ENCODE assay signal across 9 mouse cellular contexts in the genomic region with DNA sequence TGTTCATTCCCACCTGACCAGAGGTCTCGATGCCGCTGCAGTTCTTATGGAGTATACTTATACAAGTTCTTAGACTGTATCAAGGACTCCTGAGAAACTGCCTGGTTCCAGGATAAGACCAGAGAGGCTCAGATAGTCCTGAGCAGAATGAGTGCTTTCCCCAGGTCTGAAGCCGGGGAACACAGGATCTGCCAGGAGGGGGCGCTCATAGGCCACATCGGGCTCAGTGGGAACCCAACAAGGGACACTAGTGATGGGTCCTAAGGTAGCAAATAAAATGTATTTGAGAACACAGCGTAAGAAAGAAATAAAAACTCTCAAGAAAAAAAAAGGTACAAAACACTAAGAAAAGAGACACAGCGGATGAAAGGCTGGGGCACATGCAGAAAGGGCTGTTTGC.
DNase-seq lines count a peak whose midpoint lies in the region; ATAC-seq and TF ChIP-seq lines count a peak whose summit lies in the region.
"Had no signal": no experiment of that assay in that cellular context is flagged by ENCODE, and none has a peak within 500 bp of the region (broad histone marks: within the 10 kb centered on the region; RNA-seq: fewer than 3 reads in every experiment).

No protein-coding gene starts in this region.

- intact Hi-C loops in gastrocnemius, postnatal 14 days (cut with DNase I; ENCODE audit: low total_unique reads): no loop called here

- whole genome bisulfite sequencing in hindbrain, embryonic 10.5 days: 48% methylated on average over 7 of the region's 7 CpGs
- WGBS in hindbrain, embryonic 12.5 days: 53% methylated on average over 7 of the region's 7 CpGs
- 41% methylated on average over 7 of the region's 7 CpGs for WGBS in limb, embryonic 14.5 days
- 37% methylated on average over 7 of the region's 7 CpGs for WGBS in heart, embryonic 11.5 days (ENCODE audit: insufficient replicate concordance)

- no peaks in the 10 kb centered on the region for H3K36me3 ChIP-seq in hindbrain, embryonic 10.5 days
- H3K36me3 ChIP-seq in hindbrain, embryonic 12.5 days: no peaks in the 10 kb centered on the region
- H3K36me3 ChIP-seq in limb, embryonic 14.5 days (ENCODE audit: control insufficient read depth, insufficient read depth, low read length): no peaks in the 10 kb centered on the region
- H3K36me3 ChIP-seq in testis, adult 2 months (ENCODE audit: control insufficient read depth, insufficient read depth, low read length): no peaks in the 10 kb centered on the region
- no peaks in the 10 kb centered on the region for H3K36me3 ChIP-seq in heart, embryonic 11.5 days (ENCODE audit: control insufficient read depth, insufficient read depth, low read length)
- H3K36me3 ChIP-seq: G1E had no signal

- no peak for TF ChIP-seq POLR2A in limb, embryonic 14.5 days (IDR thresholded peaks at IDR 0.05; ENCODE audit: borderline replicate concordance, extremely low read depth, insufficient read depth, insufficient read length)
- no peak for TF ChIP-seq POLR2A in testis, adult 2 months (IDR thresholded peaks at IDR 0.05; ENCODE audit: control insufficient read depth, low read depth, low read length)

- H3K9ac ChIP-seq in hindbrain, embryonic 12.5 days: no peak overlapping the region
- no peak overlapping the region for H3K9ac ChIP-seq in limb, embryonic 14.5 days (ENCODE audit: low read depth, low read length, severe bottlenecking)
- H3K9ac ChIP-seq in heart, embryonic 11.5 days (ENCODE audit: low read depth, low read length): no peak overlapping the region

- peaks cover 10% of the 10 kb centered on the region; the same call in 1 of the 2 replicates for H3K4me1 ChIP-seq in hindbrain, embryonic 10.5 days (replicated peaks)
- peaks cover 5% of the 10 kb centered on the region for H3K4me1 ChIP-seq in hindbrain, embryonic 12.5 days
- H3K4me1 ChIP-seq in limb, embryonic 14.5 days (ENCODE audit: control insufficient read depth, insufficient read depth, low read length): no peaks in the 10 kb centered on the region
- H3K4me1 ChIP-seq in testis, adult 2 months (ENCODE audit: control insufficient read depth, insufficient read depth, low read length): no peaks in the 10 kb centered on the region
- no peaks in the 10 kb centered on the region for H3K4me1 ChIP-seq in heart, embryonic 11.5 days (ENCODE audit: control insufficient read depth, insufficient read depth, low read length)

- H3K4me2 ChIP-seq in hindbrain, embryonic 12.5 days (replicated peaks): no peak overlapping the region
- H3K4me2 ChIP-seq in limb, embryonic 14.5 days (replicated peaks; ENCODE audit: low read depth, low read length, severe bottlenecking): no peak overlapping the region
- no peak overlapping the region for H3K4me2 ChIP-seq in heart, embryonic 11.5 days

- no peak overlapping the region for H3K27ac ChIP-seq in hindbrain, embryonic 10.5 days
- no peak overlapping the region for H3K27ac ChIP-seq in hindbrain, embryonic 12.5 days
- H3K27ac ChIP-seq in limb, embryonic 14.5 days (replicated peaks; ENCODE audit: low read depth, low read length): no peak overlapping the region
- H3K27ac ChIP-seq in testis, adult 2 months (ENCODE audit: control insufficient read depth, insufficient read depth, low read depth, low read length): no peak overlapping the region
- no peak overlapping the region for H3K27ac ChIP-seq in heart, embryonic 11.5 days (ENCODE audit: low read depth, low read length)

- H3K9me3 ChIP-seq in hindbrain, embryonic 10.5 days: no peaks in the 10 kb centered on the region
- H3K9me3 ChIP-seq in hindbrain, embryonic 12.5 days (replicated peaks): no peaks in the 10 kb centered on the region
- H3K9me3 ChIP-seq in limb, embryonic 14.5 days (ENCODE audit: control insufficient read depth, low read length): no peaks in the 10 kb centered on the region
- no peaks in the 10 kb centered on the region for H3K9me3 ChIP-seq in heart, embryonic 11.5 days (replicated peaks; ENCODE audit: control insufficient read depth, low read length)

- no peaks in the 10 kb centered on the region; the same call in 1 of the 2 replicates for H3K27me3 ChIP-seq in hindbrain, embryonic 10.5 days (ENCODE audit: insufficient read depth, poor library complexity, severe bottlenecking)
- H3K27me3 ChIP-seq in hindbrain, embryonic 12.5 days: no peaks in the 10 kb centered on the region
- H3K27me3 ChIP-seq in limb, embryonic 14.5 days (ENCODE audit: control insufficient read depth, insufficient read depth, low read length): no peaks in the 10 kb centered on the region
- H3K27me3 ChIP-seq in testis, adult 2 months (ENCODE audit: control insufficient read depth, insufficient read depth, low read length): no peaks in the 10 kb centered on the region
- peaks cover 2% of the 10 kb centered on the region; the same call in 1 of the 2 replicates for H3K27me3 ChIP-seq in heart, embryonic 11.5 days (ENCODE audit: control insufficient read depth, insufficient read depth, low read length)

- no peak overlapping the region for H3K4me3 ChIP-seq in hindbrain, embryonic 10.5 days
- H3K4me3 ChIP-seq in hindbrain, embryonic 12.5 days: no peak overlapping the region
- H3K4me3 ChIP-seq in limb, embryonic 14.5 days (replicated peaks; ENCODE audit: low read length): no peak overlapping the region
- no peak overlapping the region for H3K4me3 ChIP-seq in testis, adult 2 months (ENCODE audit: control insufficient read depth, low read depth, low read length)
- H3K4me3 ChIP-seq in heart, embryonic 11.5 days (ENCODE audit: low read depth, low read length): no peak overlapping the region

- no peak for ATAC-seq in hindbrain, embryonic 12.5 days (ENCODE audit: low FRiP score)
- ATAC-seq in limb, embryonic 14.5 days (ENCODE audit: low FRiP score, low read depth): no peak
- no peak for ATAC-seq in heart, embryonic 11.5 days (replicated peaks; ENCODE audit: insufficient number of reproducible peaks, low FRiP score, low TSS enrichment)

- DNase-seq in hindbrain, embryonic 10.5 days (ENCODE audit: low spot score): peak; percentile 62
- peak; percentile 44 for DNase-seq in Muller cell, postnatal 12 days (ENCODE audit: inconsistent ontology term)
- peak; percentile 88 to 92 for DNase-seq in cerebellum, postnatal 14 days
- DNase-seq in gastrocnemius, postnatal 14 days: peak; percentile 13
- peak; percentile 3 for DNase-seq in limb, embryonic 14.5 days (ENCODE audit: low spot score)

- peak; percentile 48; the same call in 1 of the 2 replicates for TF ChIP-seq CTCF in testis, adult 2 months (IDR thresholded peaks at IDR 0.05; ENCODE audit: control insufficient read depth, insufficient read depth, insufficient replicate concordance, low read depth, low read length)

Comparison
In these comparisons a context has a peak if more than half of its experiments do, and no peak if none do; other contexts are left out.
1. DNase-seq: peak in every context shown above with its lines; median percentile 90 in cerebellum, postnatal 14 days; 62 in hindbrain, embryonic 10.5 days; 44 in Muller cell, postnatal 12 days; 13 in gastrocnemius, postnatal 14 days; 3 in limb, embryonic 14.5 days.